Mouse (Mus musculus) myocyte (in vitro differentiated cells): Measurements from ENCODE around the gene Olfr640. TPM values are rescaled to one million over a fixed set of nuclear protein-coding genes. Genes with fewer than 3 reads are reported as not detected.

Experiments
- H3K27me3 ChIP-seq: one replicate; pipeline ENCODE4 v1.6.1; 2011; ENCODE audit not compliant: control insufficient read depth, insufficient read depth, insufficient read length
- H3K36me3 ChIP-seq: one replicate; pipeline ENCODE4 v1.6.1; 2011; ENCODE audit not compliant: control insufficient read depth, insufficient read depth
- H3K4me2 ChIP-seq: one replicate; pipeline ENCODE4 v1.6.1; 2011; ENCODE audit warnings: low read depth, control low read depth
- H3K4me3 ChIP-seq: one replicate; pipeline ENCODE4 v1.5.1; 2011; ENCODE audit warnings: mild to moderate bottlenecking, control low read depth, moderate library complexity
- H3K79me2 ChIP-seq: one replicate; pipeline ENCODE4 v1.6.1; 2011; ENCODE audit not compliant: control insufficient read depth, insufficient read depth
- H3ac ChIP-seq: one replicate; pipeline ENCODE4 v1.6.1; 2011; ENCODE audit not compliant: control insufficient read depth, insufficient read length
- CEBPB ChIP-seq: IDR thresholded peaks from 2 replicates; pipeline ENCODE4 v1.6.1; 2011; ENCODE audit warnings: mild to moderate bottlenecking, moderate library complexity; ENCODE audit not compliant: poor library complexity, insufficient read depth, severe bottlenecking
- E2F4 ChIP-seq: IDR thresholded peaks from one replicate; pipeline ENCODE4 v1.6.1; 2011; ENCODE audit warnings: mild to moderate bottlenecking, control low read depth, moderate library complexity; ENCODE audit not compliant: insufficient read depth
- MAX ChIP-seq: IDR thresholded peaks from one replicate; pipeline ENCODE4 v1.6.1; 2011; ENCODE audit warnings: low read depth, mild to moderate bottlenecking, control low read depth
- MYOD1 ChIP-seq, 3 experiments: IDR thresholded peaks; one replicate each; pipeline ENCODE4 v1.6.1; 2011; ENCODE audit warnings: control low read depth in 2 of 3, low read depth in 2 of 3, mild to moderate bottlenecking in 2 of 3, moderate library complexity in 1 of 3; ENCODE audit not compliant: insufficient read length in 2 of 3, control insufficient read depth in 1 of 3
- MYOG ChIP-seq, 3 experiments: IDR thresholded peaks; one replicate each; pipeline ENCODE4 v1.6.1; 2011; ENCODE audit warnings: control low read depth in 2 of 3, low read depth in 2 of 3, mild to moderate bottlenecking in 2 of 3; ENCODE audit not compliant: insufficient read length in 2 of 3, control insufficient read depth in 1 of 3, insufficient read depth in 1 of 3
- POLR2A ChIP-seq: IDR thresholded peaks from one replicate; pipeline ENCODE4 v1.6.1; 2011; ENCODE audit warnings: low read depth, mild to moderate bottlenecking, control low read depth, moderate library complexity; ENCODE audit not compliant: insufficient read length
- POLR2AphosphoS2 ChIP-seq: IDR thresholded peaks from one replicate; pipeline ENCODE4 v1.6.1; 2011; ENCODE audit warnings: low read depth, control low read depth; ENCODE audit not compliant: insufficient read length
- REST ChIP-seq: IDR thresholded peaks from one replicate; pipeline ENCODE4 v1.6.1; 2011; ENCODE audit warnings: mild to moderate bottlenecking, control low read depth, moderate library complexity; ENCODE audit not compliant: insufficient read depth, insufficient read length
- SRF ChIP-seq: IDR thresholded peaks from one replicate; pipeline ENCODE4 v1.6.1; 2011; ENCODE audit warnings: low read depth; ENCODE audit not compliant: control insufficient read depth, insufficient read length
- TCF12 ChIP-seq: IDR thresholded peaks from one replicate; pipeline ENCODE4 v1.6.1; 2011; ENCODE audit warnings: mild to moderate bottlenecking, control low read depth; ENCODE audit not compliant: poor library complexity, insufficient read depth, severe bottlenecking
- TCF3 ChIP-seq: IDR thresholded peaks from one replicate; pipeline ENCODE4 v1.6.1; 2011; ENCODE audit warnings: low read depth, control low read depth; ENCODE audit not compliant: insufficient read length
- USF1 ChIP-seq: IDR thresholded peaks from one replicate; pipeline ENCODE4 v1.6.1; 2011; ENCODE audit warnings: low read depth, mild to moderate bottlenecking, control low read depth, moderate library complexity
- polyA plus RNA-seq: library from polyadenylated mRNA; unstranded; fragments of >200 nt; fragmentation: generic; extraction: Trizol; gene quantifications from one replicate; pipeline ENCODE4 v1.2.1, GENCODE M21; 2012; ENCODE audit warnings: missing spikeins

Olfr640 gene
- not detected for polyA plus RNA-seq

GRCm38 (mm10) chr7:104025473-104025872 is at the start of gene Olfr640:
Gene Olfr640, minus strand, starts transcription at chr7:104025573.
- no peak within 1 kb of the TSS for H3K4me2 ChIP-seq
- no peak within 1 kb of the TSS for H3K4me3 ChIP-seq
- H3K79me2 ChIP-seq, result no peaks in the 10 kb centered on the region
- H3K27me3 ChIP-seq, result no peaks in the 10 kb centered on the region
- H3ac ChIP-seq, result no peak within 1 kb of the TSS
- no peak for TF ChIP-seq E2F4
- no peak for TF ChIP-seq POLR2A
- no peak for TF ChIP-seq REST
- TF ChIP-seq MYOD1 (IDR thresholded peaks at IDR 0.05; ENCODE audit: control insufficient read depth in 1 of 3, insufficient read length in 2 of 3, low read depth in 2 of 3), result no peak
- no peak for TF ChIP-seq TCF3
- no peak for TF ChIP-seq CEBPB
- TF ChIP-seq MAX, result no peak
- TF ChIP-seq USF1, result no peak
- no peak for TF ChIP-seq SRF
- no peak for TF ChIP-seq TCF12
- no peak for TF ChIP-seq MYOG (IDR thresholded peaks at IDR 0.05; ENCODE audit: control insufficient read depth in 1 of 3, insufficient read depth in 1 of 3, insufficient read length in 2 of 3, low read depth in 2 of 3)
- TF ChIP-seq POLR2AphosphoS2, result no peak
- no peaks in the 10 kb centered on the region for H3K36me3 ChIP-seq

- Histone ChIP-seq H3ac (no peak within 1 kb of the TSS), H3K36me3 (no peaks in the 10 kb centered on the region)
These were observed 46.4 kb upstream of the Olfr640 start, which contains the start of gene Olfr644 for GRCm38 (mm10) chr7:104071769-104072168. Gene Olfr644, minus strand, starts transcription at chr7:104071869.

DNA sequence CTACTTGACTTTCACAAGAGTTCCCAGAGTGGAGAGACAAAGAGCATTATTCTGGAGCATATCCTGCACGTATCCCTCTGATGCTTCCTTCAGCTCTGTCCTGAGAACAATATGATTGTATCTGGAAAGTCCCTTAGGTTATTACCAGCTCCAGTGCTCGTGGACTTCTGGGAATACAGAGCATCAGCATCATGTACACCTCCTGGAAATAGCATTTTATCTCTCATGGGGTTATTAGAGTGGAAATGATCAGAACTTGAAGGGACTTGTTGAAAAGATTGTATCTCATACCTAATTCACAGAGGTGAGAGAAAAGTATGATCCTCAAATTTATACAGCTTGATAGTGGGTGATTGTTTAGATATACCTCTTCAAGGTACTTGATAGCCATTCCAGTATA is 36.0 kb upstream of the Olfr640 start, which contains the start of gene 4930516K23Rik:
Gene 4930516K23Rik, minus strand, starts transcription at position 101 of the 400 bp plus-strand sequence.
- H3ac ChIP-seq, result no peak within 1 kb of the TSS
- no peaks in the 10 kb centered on the region for H3K79me2 ChIP-seq
- TF ChIP-seq MYOG (IDR thresholded peaks at IDR 0.05; ENCODE audit: control insufficient read depth in 1 of 3, insufficient read depth in 1 of 3, insufficient read length in 2 of 3, low read depth in 2 of 3), result no peak
- no peak for TF ChIP-seq TCF3
- TF ChIP-seq CEBPB, result no peak
- TF ChIP-seq TCF12, result no peak
- TF ChIP-seq POLR2A, result no peak
- TF ChIP-seq SRF, result no peak
- TF ChIP-seq MYOD1 (IDR thresholded peaks at IDR 0.05; ENCODE audit: control insufficient read depth in 1 of 3, insufficient read length in 2 of 3, low read depth in 2 of 3), result no peak
- TF ChIP-seq MAX, result no peak
- no peak for TF ChIP-seq POLR2AphosphoS2
- no peak for TF ChIP-seq USF1
- no peak for TF ChIP-seq REST
- TF ChIP-seq E2F4, result no peak
- H3K36me3 ChIP-seq, result no peaks in the 10 kb centered on the region
- no peak within 1 kb of the TSS for H3K4me3 ChIP-seq
- H3K4me2 ChIP-seq, result no peak within 1 kb of the TSS
- H3K27me3 ChIP-seq, result no peaks in the 10 kb centered on the region

More at GRCm38 (mm10) chr7:104071769-104072168, 46.4 kb upstream of the Olfr640 start, which contains the start of gene Olfr644:
- Histone ChIP-seq H3K4me3 (no peak within 1 kb of the TSS), H3K27me3 (no peaks in the 10 kb centered on the region), H3K79me2 (no peaks in the 10 kb centered on the region), H3K4me2 (no peak within 1 kb of the TSS)
- TF ChIP-seq MAX, result no peak
- TF ChIP-seq TCF3, result no peak
- no peak for TF ChIP-seq TCF12
- no peak for TF ChIP-seq USF1
- no peak for TF ChIP-seq POLR2A
- TF ChIP-seq E2F4, result no peak
- TF ChIP-seq MYOD1 (IDR thresholded peaks at IDR 0.05; ENCODE audit: control insufficient read depth in 1 of 3, insufficient read length in 2 of 3, low read depth in 2 of 3), result no peak
- TF ChIP-seq POLR2AphosphoS2, result no peak
- no peak for TF ChIP-seq SRF
- no peak for TF ChIP-seq CEBPB
- TF ChIP-seq MYOG (IDR thresholded peaks at IDR 0.05; ENCODE audit: control insufficient read depth in 1 of 3, insufficient read depth in 1 of 3, insufficient read length in 2 of 3, low read depth in 2 of 3), result no peak

- no peaks in the 10 kb centered on the region for H3K27me3 ChIP-seq
- no peak overlapping the region for H3K4me3 ChIP-seq
- no peak overlapping the region for H3K4me2 ChIP-seq
- no peaks in the 10 kb centered on the region for H3K36me3 ChIP-seq
- TF ChIP-seq USF1, result no peak
- TF ChIP-seq CEBPB, result no peak
- H3ac ChIP-seq, result no peak overlapping the region
- H3K79me2 ChIP-seq, result no peaks in the 10 kb centered on the region
These were observed 33.8 kb upstream of the Olfr640 start for GRCm38 (mm10) chr7:104059215-104059614.

DNA sequence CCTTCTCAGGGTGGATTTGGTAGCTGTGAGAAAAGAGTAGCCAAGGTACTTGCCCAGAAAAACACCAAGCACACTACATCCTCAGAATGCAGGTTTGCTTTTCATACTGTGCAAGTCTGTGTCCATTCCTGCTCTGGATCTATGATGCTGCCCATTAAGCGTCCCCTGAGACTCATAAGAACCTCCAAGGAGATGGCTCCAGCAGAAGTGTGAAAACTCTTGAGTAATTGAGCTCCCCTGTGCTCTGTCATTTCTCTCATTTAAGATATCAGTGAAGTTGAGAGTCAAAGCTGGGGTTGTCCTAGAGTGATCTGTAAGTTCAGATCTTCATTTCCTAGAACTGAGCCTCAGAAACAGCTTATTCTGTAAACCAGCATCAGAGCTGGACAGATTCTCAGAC is 27.2 kb upstream of the Olfr640 start, which contains the start of gene Olfr642:
Gene Olfr642, minus strand, starts transcription at position 101 of the 400 bp plus-strand sequence.
- H3K4me2 ChIP-seq, result no peak within 1 kb of the TSS
- H3K36me3 ChIP-seq, result no peaks in the 10 kb centered on the region
- no peak within 1 kb of the TSS for H3K4me3 ChIP-seq
- H3K27me3 ChIP-seq, result no peaks in the 10 kb centered on the region
- no peak within 1 kb of the TSS for H3ac ChIP-seq
- no peak for TF ChIP-seq TCF12
- TF ChIP-seq SRF, result no peak
- TF ChIP-seq POLR2AphosphoS2, result no peak
- no peak for TF ChIP-seq TCF3
- TF ChIP-seq REST, result no peak
- TF ChIP-seq MAX, result no peak
- TF ChIP-seq CEBPB, result no peak
- TF ChIP-seq POLR2A, result no peak
- no peak for TF ChIP-seq MYOD1 (IDR thresholded peaks at IDR 0.05; ENCODE audit: control insufficient read depth in 1 of 3, insufficient read length in 2 of 3, low read depth in 2 of 3)
- no peak for TF ChIP-seq MYOG (IDR thresholded peaks at IDR 0.05; ENCODE audit: control insufficient read depth in 1 of 3, insufficient read depth in 1 of 3, insufficient read length in 2 of 3, low read depth in 2 of 3)
- TF ChIP-seq E2F4, result no peak
- TF ChIP-seq USF1, result no peak
- H3K79me2 ChIP-seq, result no peaks in the 10 kb centered on the region
